Mouse (Mus musculus) Patski (cell line): Measurements from ENCODE around the gene Tmod1. TPM values are rescaled to one million over a fixed set of nuclear protein-coding genes. Genes with fewer than 3 reads are reported as not detected.

Source experiments
- ATAC-seq: fragments of 100-300 bp; one replicate; pipeline ENCODE4 v1.8.0; 2021
- CTCF ChIA-PET: fragments of 350-600 bp; sonication (Branson Sonifier 250); formaldehyde crosslinking; loops from one replicate; lab custom pipeline; 2022; ENCODE audit warnings: inconsistent platforms; lab: Charles Lee
- POLR2A ChIA-PET: fragments of 350-600 bp; sonication (Branson Sonifier 250); formaldehyde crosslinking; loops from one replicate; lab custom pipeline; 2022; ENCODE audit warnings: antibody characterized with exemption, inconsistent platforms; lab: Charles Lee
- DNase-seq: peaks from one replicate; pipeline ENCODE4 v3.0.0-alpha.2; 2011; ENCODE audit warnings: low read depth, low spot score
- H3K27me3 ChIP-seq: fragments of 371-371 bp; one replicate; pipeline ENCODE4 v1.5.1; 2021
- CTCF ChIP-seq: fragments of 100-300 bp; IDR thresholded peaks from one replicate; pipeline ENCODE4 v1.5.1; 2021
- in situ Hi-C: fragments of 300-500 bp; cut with MboI; formaldehyde crosslinking; loops from 3 replicates; pipeline ENCODE4 v1.11.1; 2018; ENCODE audit warnings: low pct_unique_long_range_greater_than_20kb, mixed read lengths
- polyA plus RNA-seq: library from polyadenylated mRNA; unstranded; gene quantifications from one replicate; pipeline ENCODE4 v1.2.3, GENCODE M21; 2021

The Tmod1 gene
- polyA plus RNA-seq, 1 experiment from 2014 or later = 14.7 TPM

DNA sequence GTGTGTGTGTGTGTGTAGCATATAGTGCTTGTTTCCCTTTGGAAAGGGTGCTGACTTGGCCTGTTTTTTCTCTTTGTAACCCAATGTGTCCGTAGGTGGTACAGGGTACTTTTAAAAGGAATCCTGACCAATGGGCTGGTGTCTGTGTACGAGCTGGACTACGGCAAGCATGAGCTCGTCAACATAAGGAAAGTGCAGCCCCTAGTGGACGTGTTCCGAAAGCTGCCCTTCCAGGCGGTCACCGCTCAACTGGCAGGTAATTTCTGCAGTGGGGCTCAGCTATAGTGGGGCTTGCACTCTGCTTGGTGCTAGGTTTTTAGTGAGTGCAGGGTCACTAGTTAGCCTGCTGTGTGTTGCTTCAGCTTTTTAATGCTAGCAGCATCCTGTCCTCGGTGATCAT is 9.2 kb upstream of the Tmod1 start:
- CTCF ChIA-PET = interaction anchor here (0.5 kb wide), 1 partner anchor 62 kb away, joined by 3 read pairs; no protein-coding TSS in a partner anchor
- no peaks in the 10 kb centered on the region for H3K27me3 ChIP-seq
- in situ Hi-C loops = no loop called here
- POLR2A ChIA-PET = no interaction called here
- TF ChIP-seq CTCF = peak; percentile 33
- ATAC-seq (no peak), DNase-seq (no peak)

GRCm38 (mm10) chr4:46032448-46032847 is 6.3 kb upstream of the Tmod1 start:
- no peak for TF ChIP-seq CTCF
- in situ Hi-C loops = no loop called here
- ChIA-PET CTCF (interaction anchor here (0.7 to 1.5 kb wide), 2 partner anchors 9 to 10 kb away, joined by 3 read pairs; no protein-coding TSS in a partner anchor), POLR2A (no interaction called here)
- H3K27me3 ChIP-seq = no peaks in the 10 kb centered on the region
- ATAC-seq (no peak), DNase-seq (no peak)

DNA sequence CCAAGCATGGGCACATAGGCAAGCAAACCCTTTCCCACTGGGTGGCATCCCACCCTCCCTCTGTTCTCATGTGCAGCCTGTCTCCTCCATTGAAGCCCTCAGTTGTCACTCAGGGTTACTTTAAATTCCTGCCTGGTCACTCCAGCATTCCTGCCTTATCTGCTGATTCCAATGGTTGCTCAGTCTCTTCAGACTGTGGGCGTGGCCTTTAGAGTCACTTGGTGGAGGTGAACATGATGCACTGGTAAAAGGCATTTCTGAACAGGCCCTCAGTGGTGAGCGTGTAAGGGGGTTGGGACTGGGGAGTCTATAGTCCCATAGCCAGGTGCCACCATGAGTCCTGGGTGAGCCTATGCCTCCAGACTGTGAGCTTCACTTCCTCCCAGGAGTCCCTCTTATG is 5.5 kb upstream of the Tmod1 start:
- CTCF ChIA-PET = interaction anchor here (1.5 kb wide), 1 partner anchor 8 kb away, joined by 3 read pairs; no protein-coding TSS in a partner anchor
- TF ChIP-seq CTCF = no peak
- in situ Hi-C loops = no loop called here
- no peaks in the 10 kb centered on the region for H3K27me3 ChIP-seq
- POLR2A ChIA-PET = no interaction called here
- ATAC-seq = no peak
- DNase-seq = no peak

- DNase-seq (no peak), ATAC-seq (no peak)
- TF ChIP-seq CTCF = no peak
- in situ Hi-C loops = no loop called here
- ChIA-PET POLR2A (no interaction called here), CTCF (no interaction called here)
- peaks cover 7% of the 10 kb centered on the region for H3K27me3 ChIP-seq
Observed at GRCm38 (mm10) chr4:46038591-46038891, 194 bp upstream of the Tmod1 start.

DNA sequence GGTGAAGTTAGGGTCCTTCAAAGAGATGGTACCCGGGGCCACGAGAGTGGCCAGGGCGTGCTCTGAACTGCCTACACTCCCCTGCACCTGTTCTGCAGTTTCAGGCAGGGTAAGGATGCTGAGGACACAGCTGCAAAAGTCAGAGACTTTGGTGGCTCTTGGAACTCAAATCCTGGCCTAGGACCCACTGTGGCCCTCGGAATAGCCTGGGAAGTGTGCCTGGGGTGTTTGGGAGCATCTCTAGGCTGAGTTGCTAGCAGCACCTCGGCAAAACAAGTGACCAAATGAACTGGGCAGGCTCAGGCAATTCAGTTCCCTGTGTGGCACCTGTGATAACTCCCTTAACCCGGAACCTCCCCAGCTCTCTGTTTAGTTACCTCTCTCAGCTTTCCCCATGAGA is 1.2 kb downstream of the Tmod1 start:
- no peak for ATAC-seq
- ChIA-PET POLR2A (no interaction called here), CTCF (interaction anchor here (1.4 kb wide), 1 partner anchor 9 kb away, joined by 6 read pairs; no protein-coding TSS in a partner anchor)
- H3K27me3 ChIP-seq = peaks cover 7% of the 10 kb centered on the region
- in situ Hi-C loops = no loop called here
- DNase-seq = no peak
- no peak for TF ChIP-seq CTCF

DNA sequence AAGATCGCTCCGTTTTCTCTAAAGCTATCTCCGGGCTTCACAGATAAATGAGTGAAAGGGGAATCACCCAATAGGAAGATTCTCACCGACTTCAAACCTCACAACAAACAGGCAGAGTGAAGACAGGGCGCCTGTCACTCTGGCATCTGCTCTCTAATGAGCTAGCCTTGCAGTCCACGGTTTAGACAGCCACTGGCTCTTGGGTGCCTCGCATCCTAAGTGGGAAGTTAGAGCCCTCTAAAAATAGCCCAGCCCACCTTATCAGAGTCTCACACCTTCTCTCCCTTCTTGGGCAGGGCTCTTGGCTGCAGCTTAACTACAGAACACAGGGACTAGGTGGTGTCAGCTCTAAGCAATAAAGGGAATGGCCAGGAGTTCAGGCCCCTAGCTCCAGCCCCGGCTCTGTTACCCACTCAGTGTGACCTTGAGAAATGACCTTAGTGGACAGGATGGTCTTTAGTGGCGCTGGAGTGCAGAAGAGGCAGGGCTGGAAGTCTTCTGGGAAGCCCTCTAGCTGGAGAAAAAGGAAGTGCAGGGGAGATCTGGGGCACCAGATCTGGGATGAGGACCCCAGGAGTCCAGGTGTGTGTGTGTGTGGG is 2.0 kb downstream of the Tmod1 start:
- no peak for TF ChIP-seq CTCF
- H3K27me3 ChIP-seq = peaks cover 7% of the 10 kb centered on the region
- in situ Hi-C loops = no loop called here
- no peak for DNase-seq
- ChIA-PET POLR2A (no interaction called here), CTCF (interaction anchor here (1.4 to 1.6 kb wide), 3 partner anchors 8 to 76 kb away, joined by 3 to 6 read pairs (median 4); partner anchors contain the start of gene Tdrd7)
- ATAC-seq = no peak

GRCm38 (mm10) chr4:46041761-46042504 is 3.2 kb downstream of the Tmod1 start:
- H3K27me3 ChIP-seq = peaks cover 7% of the 10 kb centered on the region
- in situ Hi-C loops = no loop called here
- POLR2A ChIA-PET = no interaction called here
- CTCF ChIA-PET = interaction anchor here (0.8 to 1.6 kb wide), 4 partner anchors 9 to 85 kb away, joined by 3 to 4 read pairs (median 3); partner anchors contain the start of gene Tdrd7
- ATAC-seq (peak; percentile 66), DNase-seq (no peak)
- TF ChIP-seq CTCF = no peak

DNA sequence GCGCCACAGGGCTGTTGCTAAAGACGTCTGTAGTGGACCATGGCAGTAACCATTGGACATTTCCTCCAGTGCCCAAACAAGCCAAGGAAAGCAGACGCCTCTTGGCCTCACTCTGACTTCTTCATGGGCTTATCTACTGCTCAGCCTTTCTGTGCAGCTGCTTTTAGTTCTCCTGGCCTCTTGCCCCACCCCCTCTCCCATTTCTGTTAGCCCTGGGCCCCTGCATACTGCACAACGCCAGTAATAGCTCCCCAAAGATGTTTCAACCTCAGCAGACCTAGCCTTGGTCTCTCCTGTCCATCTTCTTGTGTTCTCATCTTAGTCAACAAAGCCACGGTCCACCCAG is 3.7 kb downstream of the Tmod1 start:
- TF ChIP-seq CTCF = no peak
- in situ Hi-C loops = no loop called here
- ChIA-PET POLR2A (no interaction called here), CTCF (interaction anchor here (1.6 kb wide), 1 partner anchor 12 kb away, joined by 4 read pairs; no protein-coding TSS in a partner anchor)
- ATAC-seq = no peak
- H3K27me3 ChIP-seq = peaks cover 7% of the 10 kb centered on the region
- no peak for DNase-seq

GRCm38 (mm10) chr4:46043361-46043760 is 4.6 kb downstream of the Tmod1 start:
- DNase-seq (no peak), ATAC-seq (no peak)
- H3K27me3 ChIP-seq = peaks cover 7% of the 10 kb centered on the region
- CTCF ChIA-PET = interaction anchor here (1.6 kb wide), 1 partner anchor 13 kb away, joined by 4 read pairs; no protein-coding TSS in a partner anchor
- in situ Hi-C loops = no loop called here
- TF ChIP-seq CTCF = no peak
- POLR2A ChIA-PET = no interaction called here

GRCm38 (mm10) chr4:46047971-46048370 is 9.2 kb downstream of the Tmod1 start:
- no peak for DNase-seq
- POLR2A ChIA-PET = no interaction called here
- TF ChIP-seq CTCF = no peak
- in situ Hi-C loops = no loop called here
- CTCF ChIA-PET = no interaction called here
- H3K27me3 ChIP-seq = no peaks in the 10 kb centered on the region
- no peak for ATAC-seq

DNA sequence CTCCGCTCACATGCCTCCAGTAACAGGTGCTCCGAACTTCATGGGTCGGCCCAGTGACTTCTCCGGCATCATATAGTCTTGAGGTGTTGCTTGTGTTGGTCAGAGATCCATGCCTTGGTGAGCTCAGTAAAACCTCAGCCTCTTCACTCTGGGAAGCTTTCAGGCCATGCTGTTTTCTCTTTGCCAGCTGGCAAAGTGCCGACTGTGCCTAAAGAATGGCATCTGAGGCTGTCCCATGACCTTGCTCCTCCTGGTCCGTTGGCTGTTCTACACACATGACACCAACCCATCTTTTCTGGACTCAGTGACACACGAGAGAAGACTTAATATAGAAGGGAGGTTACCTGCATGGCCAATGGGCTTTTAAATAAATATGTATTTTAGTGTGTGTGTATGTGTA is 9.7 kb downstream of the Tmod1 start:
- no peak for DNase-seq
- TF ChIP-seq CTCF = no peak
- POLR2A ChIA-PET = interaction anchor here (0.8 kb wide), 1 partner anchor 68 kb away, joined by 3 read pairs; no protein-coding TSS in a partner anchor

More for the DNA sequence above, 9.7 kb downstream of the Tmod1 start:
- in situ Hi-C loops = no loop called here
- CTCF ChIA-PET = no interaction called here
- no peak for ATAC-seq
- no peaks in the 10 kb centered on the region for H3K27me3 ChIP-seq
